Mouse (Mus musculus) ES-Bruce4 (cell line): ENCODE measurements around the gene Pnrc2.

Source experiments
- CTCF ChIP-seq: IDR thresholded peaks from one replicate; pipeline ENCODE4 v1.8.1; 2011; ENCODE audit warnings: low read depth, low read length
- POLR2A ChIP-seq: IDR thresholded peaks from one replicate; pipeline ENCODE4 v1.8.1; 2011; ENCODE audit warnings: low read length; ENCODE audit not compliant: insufficient read depth

DNA sequence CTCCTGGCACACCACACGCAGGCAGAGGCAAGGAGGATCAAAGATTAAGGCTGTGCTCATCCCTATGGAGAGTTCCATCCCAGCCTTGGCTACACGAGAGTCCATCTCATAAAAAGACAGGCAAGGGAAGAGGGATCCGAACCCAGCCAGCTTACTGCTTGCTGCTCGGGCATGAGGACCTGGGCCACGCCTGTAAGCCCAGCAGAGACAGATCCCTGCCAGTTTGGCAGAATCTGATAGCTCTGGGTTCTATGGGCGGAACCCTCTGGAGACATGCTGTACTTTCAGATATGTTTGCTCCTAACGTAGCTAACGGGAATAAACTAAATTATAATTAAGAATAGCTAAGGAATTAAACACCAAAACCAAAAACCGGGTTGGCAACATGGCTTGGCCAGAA, 21.7 kb downstream of the Pnrc2 start:
- TF ChIP-seq POLR2A (no peak), CTCF (no peak)
